Mouse (Mus musculus): ENCODE measurements around the gene Lca5l. TPM values are rescaled to one million over a fixed set of nuclear protein-coding genes. Genes with fewer than 3 reads are reported as not detected.

The Lca5l gene
- polyA plus RNA-seq, 1 experiment: 1.0 TPM

GRCm38 (mm10) chr16:96128466-96128865 lies 63.6 kb downstream of the Lca5l start:
- Histone ChIP-seq H3K4me1 (ENCODE audit: control insufficient read depth, insufficient read depth, low read length) (peaks cover 8% of the 10 kb centered on the region), H3K4me3 (replicated peaks; ENCODE audit: extremely low read depth, low read depth, low read length) (peak overlapping the region; percentile 78)
- WGBS: 3% methylated on average over 9 of the region's 9 CpGs
- TF ChIP-seq CTCF (IDR thresholded peaks at IDR 0.05; ENCODE audit: insufficient read depth, low read length): no peak
- TF ChIP-seq POLR2A (IDR thresholded peaks at IDR 0.05; ENCODE audit: borderline replicate concordance, extremely low read depth, low read depth, low read length): no peak
- DNase-seq: no peak

- Histone ChIP-seq H3K4me3 (replicated peaks; ENCODE audit: extremely low read depth, low read depth, low read length) (peak within 1 kb of the TSS; percentile 78), H3K4me1 (ENCODE audit: control insufficient read depth, insufficient read depth, low read length) (peaks cover 8% of the 10 kb centered on the region)
- TF ChIP-seq POLR2A (IDR thresholded peaks at IDR 0.05; ENCODE audit: borderline replicate concordance, extremely low read depth, low read depth, low read length): peak; percentile 90
- TF ChIP-seq CTCF (IDR thresholded peaks at IDR 0.05; ENCODE audit: insufficient read depth, low read length): no peak
- peak; percentile 89 for DNase-seq
- under 1% methylated on average over 65 of the region's 72 CpGs for WGBS
Measured at GRCm38 (mm10) chr16:96127657-96128344, 64.3 kb downstream of the Lca5l start, which contains the start of gene Hmgn1. TSS of gene Hmgn1 (minus strand) at chr16:96127729.

- H3K4me3 ChIP-seq (replicated peaks; ENCODE audit: extremely low read depth, low read depth, low read length): peak overlapping the region; percentile 78
- peaks cover 8% of the 10 kb centered on the region for H3K4me1 ChIP-seq (ENCODE audit: control insufficient read depth, insufficient read depth, low read length)
- TF ChIP-seq CTCF (IDR thresholded peaks at IDR 0.05; ENCODE audit: insufficient read depth, low read length) (no peak), POLR2A (IDR thresholded peaks at IDR 0.05; ENCODE audit: borderline replicate concordance, extremely low read depth, low read depth, low read length) (no peak)
- 2% methylated on average over 51 of the region's 52 CpGs for whole genome bisulfite sequencing
- no peak for DNase-seq
Measured at GRCm38 (mm10) chr16:96127288-96127656, 64.8 kb downstream of the Lca5l start.

GRCm38 (mm10) chr16:96126684-96127171 lies 65.3 kb downstream of the Lca5l start:
- H3K4me1 ChIP-seq (ENCODE audit: control insufficient read depth, insufficient read depth, low read length): peaks cover 8% of the 10 kb centered on the region
- 7% methylated on average over 19 of the region's 19 CpGs for WGBS
- H3K4me3 ChIP-seq (replicated peaks; ENCODE audit: extremely low read depth, low read depth, low read length): peak overlapping the region; percentile 78
- TF ChIP-seq CTCF (IDR thresholded peaks at IDR 0.05; ENCODE audit: insufficient read depth, low read length) (no peak), POLR2A (IDR thresholded peaks at IDR 0.05; ENCODE audit: borderline replicate concordance, extremely low read depth, low read depth, low read length) (peak; percentile 16; the same call in 1 of the 2 replicates)
- DNase-seq: peak; percentile 39

- Histone ChIP-seq H3K4me3 (replicated peaks; ENCODE audit: extremely low read depth, low read depth, low read length) (no peak overlapping the region), H3K4me1 (ENCODE audit: control insufficient read depth, insufficient read depth, low read length) (no peaks in the 10 kb centered on the region)
- DNase-seq: no peak
- 53% methylated on average over 4 of the region's 4 CpGs for WGBS
- no peak for TF ChIP-seq CTCF (IDR thresholded peaks at IDR 0.05; ENCODE audit: insufficient read depth, low read length)
- TF ChIP-seq POLR2A (IDR thresholded peaks at IDR 0.05; ENCODE audit: borderline replicate concordance, extremely low read depth, low read depth, low read length): no peak
Measured at GRCm38 (mm10) chr16:96120022-96120623, 71.9 kb downstream of the Lca5l start.

GRCm38 (mm10) chr16:96114729-96115128 lies 77.3 kb downstream of the Lca5l start:
- Histone ChIP-seq H3K4me1 (ENCODE audit: control insufficient read depth, insufficient read depth, low read length) (no peaks in the 10 kb centered on the region), H3K4me3 (replicated peaks; ENCODE audit: extremely low read depth, low read depth, low read length) (no peak overlapping the region)
- no peak for TF ChIP-seq POLR2A (IDR thresholded peaks at IDR 0.05; ENCODE audit: borderline replicate concordance, extremely low read depth, low read depth, low read length)
- TF ChIP-seq CTCF (IDR thresholded peaks at IDR 0.05; ENCODE audit: insufficient read depth, low read length): no peak
- 47% methylated on average over 4 of the region's 4 CpGs for WGBS
- DNase-seq: no peak

- Histone ChIP-seq H3K4me1 (ENCODE audit: control insufficient read depth, insufficient read depth, low read length) (no peaks in the 10 kb centered on the region), H3K4me3 (replicated peaks; ENCODE audit: extremely low read depth, low read depth, low read length) (no peak overlapping the region)
- TF ChIP-seq CTCF (IDR thresholded peaks at IDR 0.05; ENCODE audit: insufficient read depth, low read length) (no peak), POLR2A (IDR thresholded peaks at IDR 0.05; ENCODE audit: borderline replicate concordance, extremely low read depth, low read depth, low read length) (no peak)
- no peak for DNase-seq
- WGBS: 45% methylated on average over 2 of the region's 2 CpGs
Measured at GRCm38 (mm10) chr16:96112769-96113168, 79.3 kb downstream of the Lca5l start.

- Histone ChIP-seq H3K4me1 (ENCODE audit: control insufficient read depth, insufficient read depth, low read length) (no peaks in the 10 kb centered on the region), H3K4me3 (replicated peaks; ENCODE audit: extremely low read depth, low read depth, low read length) (no peak overlapping the region)
- no peak for DNase-seq
- WGBS: 66% methylated on average over 5 of the region's 5 CpGs
- no peak for TF ChIP-seq CTCF (IDR thresholded peaks at IDR 0.05; ENCODE audit: insufficient read depth, low read length)
- TF ChIP-seq POLR2A (IDR thresholded peaks at IDR 0.05; ENCODE audit: borderline replicate concordance, extremely low read depth, low read depth, low read length): no peak
Measured at GRCm38 (mm10) chr16:96110655-96111345, 81.3 kb downstream of the Lca5l start.

- TF ChIP-seq CTCF (IDR thresholded peaks at IDR 0.05; ENCODE audit: insufficient read depth, low read length): no peak
- no peak for TF ChIP-seq POLR2A (IDR thresholded peaks at IDR 0.05; ENCODE audit: borderline replicate concordance, extremely low read depth, low read depth, low read length)
- DNase-seq: no peak
- Histone ChIP-seq H3K4me3 (replicated peaks; ENCODE audit: extremely low read depth, low read depth, low read length) (no peak overlapping the region), H3K4me1 (ENCODE audit: control insufficient read depth, insufficient read depth, low read length) (no peaks in the 10 kb centered on the region)
- WGBS: 53% methylated on average over 4 of the region's 4 CpGs
Measured at GRCm38 (mm10) chr16:96109673-96110072, 82.4 kb downstream of the Lca5l start.

Other genes starting within 250 kb of the Lca5l start
- 8.5 and 11.0 TPM in 2 replicates for gene Psmg1, start 201.3 kb downstream of the Lca5l start, polyA plus RNA-seq (2012; rRNA removed)
- 24.5 and 27.4 TPM in 2 replicates for gene Brwd1, start 109.7 kb downstream of the Lca5l start, polyA plus RNA-seq (2012; rRNA removed)
- 27.4 and 38.0 TPM in 2 replicates for gene Hmgn1, start 64.5 kb downstream of the Lca5l start, polyA plus RNA-seq (2012; rRNA removed)
- gene Wrb, start 46.9 kb downstream of the Lca5l start, polyA plus RNA-seq (2012; rRNA removed): 81.5 and 84.8 TPM in 2 replicates
- 8.4 and 18.2 TPM in 2 replicates for gene Sh3bgr, start 8.2 kb upstream of the Lca5l start, polyA plus RNA-seq (2012; rRNA removed)
- gene B3galt5, start 43.5 kb upstream of the Lca5l start, polyA plus RNA-seq (2012; rRNA removed): 0.35 TPM in 1 of 2 replicates, not detected in the other